Mouse (Mus musculus): ENCODE data around the gene Ebf3.

Gene Ebf3

GRCm38 (mm10) chr7:137313904-137314691 is at the start of gene Ebf3:
Gene Ebf3, minus strand, starts transcription at chr7:137314445.
- DNase-seq (ENCODE audit: low read depth): no peak

GRCm38 (mm10) chr7:137346860-137347259 is 32.6 kb upstream of the Ebf3 start:
- DNase-seq (ENCODE audit: low read depth): no peak

- no peak for DNase-seq (ENCODE audit: low read depth)
Measured at GRCm38 (mm10) chr7:137346068-137346467, 31.8 kb upstream of the Ebf3 start.

GRCm38 (mm10) chr7:137333951-137334350 is 19.7 kb upstream of the Ebf3 start:
- no peak for DNase-seq (ENCODE audit: low read depth)

- DNase-seq (ENCODE audit: low read depth): no peak
Measured at GRCm38 (mm10) chr7:137322926-137323325, 8.7 kb upstream of the Ebf3 start.

- no peak for DNase-seq (ENCODE audit: low read depth)
Measured at GRCm38 (mm10) chr7:137321961-137322784, 7.9 kb upstream of the Ebf3 start.

- DNase-seq (ENCODE audit: low read depth): no peak
Measured at GRCm38 (mm10) chr7:137321141-137321813, 7.0 kb upstream of the Ebf3 start.

GRCm38 (mm10) chr7:137320320-137320719 is 6.1 kb upstream of the Ebf3 start:
- DNase-seq (ENCODE audit: low read depth): no peak

- no peak for DNase-seq (ENCODE audit: low read depth)
Measured at GRCm38 (mm10) chr7:137318924-137319885, 5.0 kb upstream of the Ebf3 start.

GRCm38 (mm10) chr7:137318383-137318775 is 4.1 kb upstream of the Ebf3 start:
- DNase-seq (ENCODE audit: low read depth): no peak

GRCm38 (mm10) chr7:137317659-137318382 is 3.6 kb upstream of the Ebf3 start:
- DNase-seq (ENCODE audit: low read depth): no peak

- DNase-seq (ENCODE audit: low read depth): no peak
Measured at GRCm38 (mm10) chr7:137316926-137317658, 2.8 kb upstream of the Ebf3 start.

GRCm38 (mm10) chr7:137316181-137316925 is 2.1 kb upstream of the Ebf3 start:
- no peak for DNase-seq (ENCODE audit: low read depth)

- DNase-seq (ENCODE audit: low read depth): no peak
Measured at GRCm38 (mm10) chr7:137315544-137315940, 1.3 kb upstream of the Ebf3 start.

- DNase-seq (ENCODE audit: low read depth): no peak
Measured at GRCm38 (mm10) chr7:137314710-137315543, 682 bp upstream of the Ebf3 start.

- DNase-seq (ENCODE audit: low read depth): no peak
Measured at GRCm38 (mm10) chr7:137313183-137313903, 902 bp downstream of the Ebf3 start.

- DNase-seq (ENCODE audit: low read depth): no peak
Measured at GRCm38 (mm10) chr7:137312933-137313182, 1.4 kb downstream of the Ebf3 start.

Data from c-Kit-positive CD71-negative TER-119-negative erythroid progenitor cells, embryonic 14.5 days (primary cell).